Mouse (Mus musculus): ENCODE measurements around the gene Adamts1.

Gene Adamts1

GRCm38 (mm10) chr16:85802954-85803353 lies at the start of gene Adamts1:
Gene Adamts1 (minus strand): TSS chr16:85803113.
- DNase-seq (ENCODE audit: low spot score) = peak; percentile 94

- no peak for DNase-seq (ENCODE audit: low spot score)
Observed at GRCm38 (mm10) chr16:85827066-85827465, 24.2 kb upstream of the Adamts1 start.

- no peak for DNase-seq (ENCODE audit: low spot score)
Observed at GRCm38 (mm10) chr16:85822330-85822916, 19.5 kb upstream of the Adamts1 start.

GRCm38 (mm10) chr16:85819808-85820458 lies 17.0 kb upstream of the Adamts1 start:
- DNase-seq (ENCODE audit: low spot score) = peak; percentile 58

- DNase-seq (ENCODE audit: low spot score) = no peak
Observed at GRCm38 (mm10) chr16:85814116-85814515, 11.2 kb upstream of the Adamts1 start.

- DNase-seq (ENCODE audit: low spot score) = peak; percentile 14
Observed at GRCm38 (mm10) chr16:85807626-85808025, 4.7 kb upstream of the Adamts1 start.

GRCm38 (mm10) chr16:85807072-85807471 lies 4.2 kb upstream of the Adamts1 start:
- DNase-seq (ENCODE audit: low spot score) = peak; percentile 79

- no peak for DNase-seq (ENCODE audit: low spot score)
Observed at GRCm38 (mm10) chr16:85805581-85805980, 2.7 kb upstream of the Adamts1 start.

- peak; percentile 87 for DNase-seq (ENCODE audit: low spot score)
Observed at GRCm38 (mm10) chr16:85803613-85804551, 969 bp upstream of the Adamts1 start.

- DNase-seq (ENCODE audit: low spot score) = peak; percentile 66
Observed at GRCm38 (mm10) chr16:85801971-85802811, 722 bp downstream of the Adamts1 start.

- DNase-seq (ENCODE audit: low spot score) = peak; percentile 92
Observed at GRCm38 (mm10) chr16:85801252-85801651, 1.7 kb downstream of the Adamts1 start.

- peak; percentile 88 for DNase-seq (ENCODE audit: low spot score)
Observed at GRCm38 (mm10) chr16:85800691-85801090, 2.2 kb downstream of the Adamts1 start.

GRCm38 (mm10) chr16:85799971-85800370 lies 2.9 kb downstream of the Adamts1 start:
- no peak for DNase-seq (ENCODE audit: low spot score)

- DNase-seq (ENCODE audit: low spot score) = no peak
Observed at GRCm38 (mm10) chr16:85798334-85798733, 4.6 kb downstream of the Adamts1 start.

- DNase-seq (ENCODE audit: low spot score) = no peak
Observed at GRCm38 (mm10) chr16:85797161-85797560, 5.8 kb downstream of the Adamts1 start.

GRCm38 (mm10) chr16:85795731-85796130 lies 7.2 kb downstream of the Adamts1 start:
- DNase-seq (ENCODE audit: low spot score) = no peak

GRCm38 (mm10) chr16:85793166-85793830 lies 9.6 kb downstream of the Adamts1 start:
- no peak for DNase-seq (ENCODE audit: low spot score)

- no peak for DNase-seq (ENCODE audit: low spot score)
Observed at GRCm38 (mm10) chr16:85781076-85781475, 21.8 kb downstream of the Adamts1 start.

- DNase-seq (ENCODE audit: low spot score) = peak; percentile 64
Observed at GRCm38 (mm10) chr16:85779775-85780174, 23.1 kb downstream of the Adamts1 start.

GRCm38 (mm10) chr16:85772272-85772671 lies 30.6 kb downstream of the Adamts1 start:
- no peak for DNase-seq (ENCODE audit: low spot score)

- DNase-seq (ENCODE audit: low spot score) = peak; percentile 7
Observed at GRCm38 (mm10) chr16:85767341-85767740, 35.6 kb downstream of the Adamts1 start.

Measured in embryo, embryonic 10 days (tissue).